Mouse (Mus musculus) skeletal muscle tissue, postnatal 0 days (tissue): Measurements from ENCODE around the gene Gm3187. TPM values are rescaled to one million over a fixed set of nuclear protein-coding genes. Genes with fewer than 3 reads are reported as not detected.

Experiments
- polyA plus RNA-seq: library from polyadenylated mRNA; unstranded; fragments of >200 nt; fragmentation: Nextera tagmentation; extraction: Ambion mirVana; gene quantifications from 2 replicates; pipeline ENCODE4 v1.2.1, GENCODE M21; 2015

Gene Gm3187
- polyA plus RNA-seq, result not detected in 2 replicates

GRCm38 (mm10) chr14:5483907-5484306, at the start of gene Gm3187:
TSS of gene Gm3187 (plus strand) at chr14:5484207.

GRCm38 (mm10) chr14:5455367-5455766, 28.6 kb upstream of the Gm3187 start, which contains the start of gene Gm3194:
TSS of gene Gm3194 (minus strand) at chr14:5455467.

GRCm38 (mm10) chr14:5477730-5478129, 6.3 kb upstream of the Gm3187 start, which contains the start of gene Gm8246:
TSS of gene Gm8246 (minus strand) at chr14:5477830.

GRCm38 (mm10) chr14:5501374-5501773, 17.4 kb downstream of the Gm3187 start, which contains the start of gene Gm3488:
TSS of gene Gm3488 (plus strand) at chr14:5501674.

GRCm38 (mm10) chr14:5538196-5538595, 54.2 kb downstream of the Gm3187 start, which contains the start of gene Gm3532:
TSS of gene Gm3532 (plus strand) at chr14:5538496.

Other genes with a start within 250 kb of the Gm3187 start
- not detected in 2 replicates for gene Gm3526, start 223.6 kb upstream of the Gm3187 start, polyA plus RNA-seq
- not detected in 2 replicates for gene Gm3542, start 149.3 kb upstream of the Gm3187 start, polyA plus RNA-seq
- 0.27 TPM in 1 of 2 replicates, not detected in the other for gene Gm3500, start 95.2 kb upstream of the Gm3187 start, polyA plus RNA-seq
- gene Gm3194, start 28.7 kb upstream of the Gm3187 start, polyA plus RNA-seq, result 0.49 and 0.60 TPM in 2 replicates
- gene Gm8246, start 6.4 kb upstream of the Gm3187 start, polyA plus RNA-seq, result not detected in 2 replicates
- gene Gm3488, start 17.5 kb downstream of the Gm3187 start, polyA plus RNA-seq, result 0.48 and 0.92 TPM in 2 replicates
- gene Gm3532, start 54.3 kb downstream of the Gm3187 start, polyA plus RNA-seq, result not detected in 2 replicates
- gene Gm8265, start 148.8 kb downstream of the Gm3187 start, polyA plus RNA-seq, result not detected in 2 replicates
- not detected in 2 replicates for gene Gm9603, start 203.2 kb downstream of the Gm3187 start, polyA plus RNA-seq